Comparison of ENCODE assay signal across 8 mouse cellular contexts in genomic region chr5:121564468-121564895, GRCm38 (mm10). TPM values are rescaled to one million over a fixed set of nuclear protein-coding genes. Genes with fewer than 3 reads are reported as not detected.
DNase-seq lines count a peak whose midpoint lies in the region; ATAC-seq and TF ChIP-seq lines count a peak whose summit lies in the region.

No protein-coding gene starts in this region.

- H3K4me2 ChIP-seq in embryonic facial prominence, embryonic 14.5 days (ENCODE audit: low read depth, low read length) = peak overlapping the region; percentile 36
- H3K4me2 ChIP-seq in limb, embryonic 14.5 days (replicated peaks; ENCODE audit: low read depth, low read length, severe bottlenecking) = peak overlapping the region; percentile 28
- peak overlapping the region; percentile 31 for H3K4me2 ChIP-seq in midbrain, embryonic 16.5 days (ENCODE audit: low read length)

- ATAC-seq in embryonic facial prominence, embryonic 14.5 days (ENCODE audit: low read depth) = peak; percentile 82
- ATAC-seq in limb, embryonic 14.5 days (ENCODE audit: low FRiP score, low read depth) = peak; percentile 71; the same call in 1 of the 2 replicates
- no peak for ATAC-seq in midbrain, embryonic 16.5 days

- no peaks in the 10 kb centered on the region for H3K4me1 ChIP-seq in embryonic facial prominence, embryonic 14.5 days (ENCODE audit: control insufficient read depth, insufficient read depth, low read length)
- 0 out of 2 replicates have a peak, but pooled peaks cover 4% of the 10 kb centered on the region for H3K4me1 ChIP-seq in limb, embryonic 14.5 days (ENCODE audit: control insufficient read depth, insufficient read depth, low read length)
- no peaks in the 10 kb centered on the region for H3K4me1 ChIP-seq in midbrain, embryonic 16.5 days (ENCODE audit: control insufficient read depth, insufficient read depth, low read length)

- H3K27me3 ChIP-seq in embryonic facial prominence, embryonic 14.5 days (replicated peaks; ENCODE audit: control insufficient read depth, insufficient read depth, low read length) = no peaks in the 10 kb centered on the region
- no peaks in the 10 kb centered on the region for H3K27me3 ChIP-seq in limb, embryonic 14.5 days (ENCODE audit: control insufficient read depth, insufficient read depth, low read length)
- no peaks in the 10 kb centered on the region for H3K27me3 ChIP-seq in midbrain, embryonic 16.5 days (ENCODE audit: control insufficient read depth, insufficient read depth, low read depth, low read length)

- H3K9ac ChIP-seq in embryonic facial prominence, embryonic 14.5 days (ENCODE audit: low read depth, low read length) = peak overlapping the region; percentile 39; the same call in 1 of the 2 replicates
- H3K9ac ChIP-seq in limb, embryonic 14.5 days (ENCODE audit: low read depth, low read length, severe bottlenecking) = 0 out of 2 replicates have a peak overlapping the region, but pooled peaks have one; percentile 4
- H3K9ac ChIP-seq in midbrain, embryonic 16.5 days (ENCODE audit: low read depth, low read length) = no peak overlapping the region

- H3K27ac ChIP-seq in embryonic facial prominence, embryonic 14.5 days (replicated peaks; ENCODE audit: low read depth, low read length) = no peak overlapping the region
- no peak overlapping the region for H3K27ac ChIP-seq in limb, embryonic 14.5 days (replicated peaks; ENCODE audit: low read depth, low read length)
- H3K27ac ChIP-seq in midbrain, embryonic 16.5 days (ENCODE audit: low read length) = no peak overlapping the region

- TF ChIP-seq POLR2A in limb, embryonic 14.5 days (IDR thresholded peaks at IDR 0.05; ENCODE audit: borderline replicate concordance, extremely low read depth, insufficient read depth, insufficient read length) = no peak

- H3K4me3 ChIP-seq in embryonic facial prominence, embryonic 14.5 days (ENCODE audit: low read depth, low read length) = peak overlapping the region; percentile 17
- H3K4me3 ChIP-seq in limb, embryonic 14.5 days (replicated peaks; ENCODE audit: low read length) = peak overlapping the region; percentile 10; the same call in 1 of the 2 replicates
- no peak overlapping the region for H3K4me3 ChIP-seq in midbrain, embryonic 16.5 days (ENCODE audit: low read depth, low read length)

- H3K36me3 ChIP-seq in embryonic facial prominence, embryonic 14.5 days (ENCODE audit: control insufficient read depth, insufficient read depth, low read length) = peaks cover 6% of the 10 kb centered on the region; the same call in 1 of the 2 replicates
- H3K36me3 ChIP-seq in limb, embryonic 14.5 days (ENCODE audit: control insufficient read depth, insufficient read depth, low read length) = peaks cover 18% of the 10 kb centered on the region
- H3K36me3 ChIP-seq in midbrain, embryonic 16.5 days (ENCODE audit: control insufficient read depth, insufficient read depth, low read length) = no peaks in the 10 kb centered on the region

- WGBS in embryonic facial prominence, embryonic 14.5 days = 8% methylated on average over 11 of the region's 11 CpGs
- 10% methylated on average over 11 of the region's 11 CpGs for WGBS in limb, embryonic 14.5 days
- WGBS in midbrain, embryonic 16.5 days = 15% methylated on average over 11 of the region's 11 CpGs

- no peaks in the 10 kb centered on the region for H3K9me3 ChIP-seq in embryonic facial prominence, embryonic 14.5 days (ENCODE audit: control insufficient read depth, low read length)
- H3K9me3 ChIP-seq in limb, embryonic 14.5 days (ENCODE audit: control insufficient read depth, low read length) = no peaks in the 10 kb centered on the region
- no peaks in the 10 kb centered on the region for H3K9me3 ChIP-seq in midbrain, embryonic 16.5 days (replicated peaks; ENCODE audit: control insufficient read depth, low read length, poor library complexity, severe bottlenecking)

- peak; percentile 89 for DNase-seq in 3T3-L1 (ENCODE audit: low read depth, low spot score)
- DNase-seq in adrenal gland, postnatal 25 days = peak; percentile 90
- peak; percentile 90 for DNase-seq in embryonic facial prominence, embryonic 14.5 days (ENCODE audit: low spot score)
- peak; percentile 89 for DNase-seq in heart, adult 8-10 months (ENCODE audit: low spot score)
- DNase-seq in kidney, adult 8-10 months = peak; percentile 81 to 92
- peak; percentile 82 for DNase-seq in limb, embryonic 14.5 days (ENCODE audit: low spot score)
- peak; percentile 81 to 91 for DNase-seq in spleen, postnatal 14 days (ENCODE audit: low spot score in 2 of 2)

RNA-seq across cellular contexts. Expression of gene Mapkapk5, which starts 18.8 kb away (rescaled TPM):
- 72.2 and 105 TPM in 2 replicates for total RNA-seq in adrenal gland, postnatal 25 days (2021)
- polyA plus RNA-seq in embryonic facial prominence, embryonic 14.5 days (2014; fragmentation: Nextera tagmentation; extraction: Ambion mirVana) = 46.5 and 47.8 TPM in 2 replicates
- total RNA-seq in heart, adult 8-10 months (2022) = 100 to 1,000 TPM; 104 to 124 (median 121) TPM
- polyA plus RNA-seq in limb, embryonic 14.5 days (2012; rRNA removed) = 89.2 and 110 TPM in 2 replicates
- 60.4 and 61.6 TPM in 2 replicates for polyA plus RNA-seq in limb, embryonic 14.5 days (2014; fragmentation: Nextera tagmentation; extraction: Ambion mirVana)
- 58.8 and 64.1 TPM in 2 replicates for polyA plus RNA-seq in midbrain, embryonic 16.5 days (2015; fragmentation: Nextera tagmentation; extraction: Ambion mirVana)

RNA-seq across cellular contexts. Expression of gene Adam1a, which starts 19.2 kb away (rescaled TPM):
- 6.4 and 7.9 TPM in 2 replicates for total RNA-seq in adrenal gland, postnatal 25 days (2021)
- polyA plus RNA-seq in embryonic facial prominence, embryonic 14.5 days (2014; fragmentation: Nextera tagmentation; extraction: Ambion mirVana) = 2.1 and 2.3 TPM in 2 replicates
- total RNA-seq in heart, adult 8-10 months (2022) = 1 to 10 TPM; 1.6 to 3.1 (median 2.3) TPM
- 14.7 and 15.3 TPM in 2 replicates for polyA plus RNA-seq in limb, embryonic 14.5 days (2012; rRNA removed)
- polyA plus RNA-seq in limb, embryonic 14.5 days (2014; fragmentation: Nextera tagmentation; extraction: Ambion mirVana) = 1.3 and 1.9 TPM in 2 replicates
- 4.9 and 6.5 TPM in 2 replicates for polyA plus RNA-seq in midbrain, embryonic 16.5 days (2015; fragmentation: Nextera tagmentation; extraction: Ambion mirVana)

RNA-seq across cellular contexts. Expression of gene Gm42878, which starts 19.2 kb away (rescaled TPM):
- not detected in 2 replicates for total RNA-seq in adrenal gland, postnatal 25 days (2021)
- not detected in 2 replicates for polyA plus RNA-seq in embryonic facial prominence, embryonic 14.5 days (2014; fragmentation: Nextera tagmentation; extraction: Ambion mirVana)
- not detected for total RNA-seq in heart, adult 8-10 months (2022)
- polyA plus RNA-seq in limb, embryonic 14.5 days (2012; rRNA removed) = 0.28 and 0.31 TPM in 2 replicates
- polyA plus RNA-seq in limb, embryonic 14.5 days (2014; fragmentation: Nextera tagmentation; extraction: Ambion mirVana) = 0.69 TPM in 1 of 2 replicates, not detected in the other
- not detected in 2 replicates for polyA plus RNA-seq in midbrain, embryonic 16.5 days (2015; fragmentation: Nextera tagmentation; extraction: Ambion mirVana)

RNA-seq across cellular contexts. Expression of gene Aldh2, which starts 29.1 kb away (rescaled TPM):
- 1,568 and 1,679 TPM in 2 replicates for total RNA-seq in adrenal gland, postnatal 25 days (2021)
- 87.8 and 93.0 TPM in 2 replicates for polyA plus RNA-seq in embryonic facial prominence, embryonic 14.5 days (2014; fragmentation: Nextera tagmentation; extraction: Ambion mirVana)
- 100 to 1,000 TPM; 363 to 434 (median 401) TPM for total RNA-seq in heart, adult 8-10 months (2022)
- 328 and 418 TPM in 2 replicates for polyA plus RNA-seq in limb, embryonic 14.5 days (2012; rRNA removed)
- polyA plus RNA-seq in limb, embryonic 14.5 days (2014; fragmentation: Nextera tagmentation; extraction: Ambion mirVana) = 108 and 134 TPM in 2 replicates
- 129 and 141 TPM in 2 replicates for polyA plus RNA-seq in midbrain, embryonic 16.5 days (2015; fragmentation: Nextera tagmentation; extraction: Ambion mirVana)

RNA-seq across cellular contexts. Expression of gene Acad12, which starts 54.3 kb away (rescaled TPM):
- 19.8 and 26.7 TPM in 2 replicates for total RNA-seq in adrenal gland, postnatal 25 days (2021)
- polyA plus RNA-seq in embryonic facial prominence, embryonic 14.5 days (2014; fragmentation: Nextera tagmentation; extraction: Ambion mirVana) = 2.0 and 2.7 TPM in 2 replicates
- 100 to 1,000 TPM in 2 of 4 experiments, 10 to 100 TPM in 2; 97.0 to 106 (median 99.0) TPM for total RNA-seq in heart, adult 8-10 months (2022)
- polyA plus RNA-seq in limb, embryonic 14.5 days (2012; rRNA removed) = 2.0 and 3.2 TPM in 2 replicates
- 1.6 and 2.1 TPM in 2 replicates for polyA plus RNA-seq in limb, embryonic 14.5 days (2014; fragmentation: Nextera tagmentation; extraction: Ambion mirVana)
- 1.4 and 1.9 TPM in 2 replicates for polyA plus RNA-seq in midbrain, embryonic 16.5 days (2015; fragmentation: Nextera tagmentation; extraction: Ambion mirVana)
